Mouse (Mus musculus) heart, adult 2 months (tissue): ENCODE data around the gene Umad1. TPM values are rescaled to one million over a fixed set of nuclear protein-coding genes. Genes with fewer than 3 reads are reported as not detected.

ENCODE experiments used
- DNase-seq, 2 experiments: peaks; one replicate each; pipeline ENCODE4 v3.0.0; 2021
- H3K27ac ChIP-seq: fragments of 200-600 bp; 2 replicates; pipeline ENCODE4 v1.8.1; 2022
- H3K27me3 ChIP-seq: fragments of 200-500 bp; 2 replicates; pipeline ENCODE4 v1.6.1; 2012; ENCODE audit warnings: mild to moderate bottlenecking, low read length, inconsistent platforms, mixed read lengths; ENCODE audit not compliant: control insufficient read depth, insufficient read depth
- H3K36me3 ChIP-seq: fragments of 200-500 bp; 2 replicates; pipeline ENCODE4 v1.6.1; 2012; ENCODE audit warnings: low read length, inconsistent platforms; ENCODE audit not compliant: control insufficient read depth, insufficient read depth
- H3K4me1 ChIP-seq: fragments of 200-500 bp; 2 replicates; pipeline ENCODE4 v1.6.1; 2011; ENCODE audit warnings: low read length; ENCODE audit not compliant: control insufficient read depth, insufficient read depth
- H3K4me3 ChIP-seq: fragments of 200-600 bp; 2 replicates; pipeline ENCODE4 v1.8.1; 2022
- H3K79me2 ChIP-seq: fragments of 200-500 bp; replicated peaks from 2 replicates; pipeline ENCODE4 v1.6.1; 2012; ENCODE audit warnings: mild to moderate bottlenecking, inconsistent platforms, low read length, moderate library complexity, mixed read lengths; ENCODE audit not compliant: control insufficient read depth, insufficient read depth
- H3K9ac ChIP-seq: fragments of 200-500 bp; 2 replicates; pipeline ENCODE4 v1.6.1; 2012; ENCODE audit warnings: low read depth, mild to moderate bottlenecking, control low read depth, inconsistent platforms, low read length, mixed read lengths
- CTCF ChIP-seq: fragments of 200-600 bp; IDR thresholded peaks from 2 replicates; pipeline ENCODE4 v1.8.1; 2022; ENCODE audit warnings: antibody characterized with exemption, mild to moderate bottlenecking, moderate library complexity
- EP300 ChIP-seq: fragments of 200-500 bp; IDR thresholded peaks from 2 replicates; pipeline ENCODE4 v1.6.1; 2011; ENCODE audit warnings: low read depth, low read length, control low read depth; ENCODE audit not compliant: insufficient read depth
- POLR2A ChIP-seq: fragments of 200-500 bp; IDR thresholded peaks from 2 replicates; pipeline ENCODE4 v1.6.1; 2011; ENCODE audit warnings: mild to moderate bottlenecking, low read depth, low read length, control low read depth; ENCODE audit not compliant: insufficient read depth
- WGBS: fragments of 180-500 bp; shearing (Covaris S2); methylation state at CpG from one replicate; pipeline ENCODE4 v1.1.7; 2018; 5-methylcytosine and 5-hydroxymethylcytosine counted together
- intact Hi-C: fragments of 180-260 bp; cut with DNase I; formaldehyde crosslinking; loops from one replicate; pipeline ENCODE4 v1.15.1; 2025
- polyA plus RNA-seq: library from polyadenylated mRNA; depleted of rRNA; stranded (reverse); fragments of >200 nt; gene quantifications from 2 replicates; pipeline ENCODE4 v1.2.3, GENCODE M21; 2012
- total RNA-seq, 2 experiments: library from RNA; stranded (reverse); gene quantifications; 2 replicates each; pipeline ENCODE4 v1.2.3; 2021

Gene Umad1
- total and polyA plus RNA-seq, 3 experiments = 7.3 to 14.0 (median 12.5) TPM

GRCm38 (mm10) chr6:8259667-8260044, 568 bp downstream of the Umad1 start:
- H3K4me1 ChIP-seq = no peaks in the 10 kb centered on the region
- under 1% methylated on average over 8 of the region's 8 CpGs for WGBS
- peak overlapping the region; percentile 73 for H3K27ac ChIP-seq
- peaks cover 2% of the 10 kb centered on the region; the same call in 1 of the 2 replicates for H3K36me3 ChIP-seq
- H3K4me3 ChIP-seq = peak overlapping the region; percentile 92
- intact Hi-C loops = loop anchor here (1.0 to 5.0 kb wide), 2 partner anchors 50 to 248 kb away; partner anchors contain the start of genes Glcci1 and Mios
- H3K79me2 ChIP-seq = peaks cover 3% of the 10 kb centered on the region; the same call in 1 of the 2 replicates
- peak overlapping the region; percentile 70 for H3K9ac ChIP-seq
- no peak for TF ChIP-seq POLR2A
- no peak for TF ChIP-seq EP300
- no peaks in the 10 kb centered on the region for H3K27me3 ChIP-seq
- DNase-seq = no peak

DNA sequence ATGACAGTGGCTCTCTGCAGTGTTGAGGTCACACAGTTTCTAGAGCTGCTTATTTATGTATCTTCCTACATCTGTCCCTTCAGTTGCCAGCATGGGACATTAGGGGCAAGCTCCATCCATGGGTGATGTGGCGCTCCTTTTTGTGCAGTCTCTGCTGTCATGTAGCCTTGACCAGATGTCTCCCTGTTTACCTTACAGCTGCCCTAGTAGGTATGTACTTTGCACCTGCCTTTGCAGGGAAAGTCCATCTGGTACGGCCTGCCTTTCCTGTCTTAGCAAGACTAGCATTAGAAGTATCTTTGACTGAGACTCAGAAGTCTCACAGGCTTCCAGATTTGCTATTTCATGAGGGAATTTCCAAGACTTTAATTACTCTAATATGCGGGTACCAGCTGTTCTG, 12.0 kb downstream of the Umad1 start:
- Histone ChIP-seq H3K9ac (no peak overlapping the region), H3K4me1 (peaks cover 1% of the 10 kb centered on the region; the same call in 1 of the 2 replicates), H3K4me3 (no peak overlapping the region), H3K27me3 (no peaks in the 10 kb centered on the region), H3K36me3 (no peaks in the 10 kb centered on the region; the same call in 1 of the 2 replicates), H3K27ac (no peak overlapping the region), H3K79me2 (no peaks in the 10 kb centered on the region)
- intact Hi-C loops = loop anchor here (5.0 to 10.0 kb wide), 4 partner anchors 204 to 539 kb away; no protein-coding TSS in a partner anchor
- 94% methylated on average over 3 of the region's 3 CpGs for WGBS
- DNase-seq = no peak
- no peak for TF ChIP-seq CTCF
- no peak for TF ChIP-seq POLR2A
- TF ChIP-seq EP300 = no peak

DNA sequence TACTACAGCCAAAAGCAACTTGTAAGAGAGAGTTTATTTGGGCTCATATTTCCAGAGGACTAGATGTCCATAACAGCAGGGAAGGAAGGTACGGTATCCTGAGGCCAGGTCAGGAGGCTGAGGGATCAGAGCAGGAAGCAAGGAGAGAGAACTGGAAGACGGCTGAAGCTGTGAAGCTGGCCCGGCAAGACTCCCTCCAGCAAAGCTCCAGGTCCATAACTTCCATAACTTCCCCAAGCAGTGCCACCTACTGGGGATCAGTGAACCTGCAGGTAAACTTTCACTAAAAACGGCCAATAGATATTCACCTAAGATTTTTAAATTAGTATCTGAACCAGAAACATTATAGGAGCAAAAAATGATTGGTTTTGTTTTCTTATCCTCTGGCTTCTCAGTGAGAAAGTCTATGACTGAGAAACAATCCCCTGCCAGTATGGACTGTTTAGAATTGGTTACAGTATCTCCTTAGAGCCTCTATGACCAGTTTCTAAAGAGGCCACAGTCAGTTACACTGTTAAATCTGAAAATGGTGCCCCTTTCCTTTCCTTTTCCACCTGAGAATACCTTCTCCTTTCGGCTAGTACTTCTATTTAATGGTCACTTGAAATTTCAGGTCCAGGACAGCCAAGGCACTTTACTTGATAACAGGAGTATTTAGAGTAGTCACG, 15.4 kb downstream of the Umad1 start:
- Histone ChIP-seq H3K4me3 (no peak overlapping the region), H3K9ac (no peak overlapping the region; the same call in 1 of the 2 replicates), H3K79me2 (no peaks in the 10 kb centered on the region), H3K4me1 (peaks cover 1% of the 10 kb centered on the region; the same call in 1 of the 2 replicates), H3K27ac (no peak overlapping the region; the same call in 1 of the 2 replicates), H3K27me3 (no peaks in the 10 kb centered on the region), H3K36me3 (no peaks in the 10 kb centered on the region; the same call in 1 of the 2 replicates)
- TF ChIP-seq CTCF = peak; percentile 84
- no peak for TF ChIP-seq POLR2A
- TF ChIP-seq EP300 = no peak
- 23% methylated on average over 6 of the region's 6 CpGs for WGBS
- DNase-seq = peak; percentile 30 to 55
- intact Hi-C loops = loop anchor here (1.0 to 10.0 kb wide), 7 partner anchors 68 to 557 kb away; no protein-coding TSS in a partner anchor

GRCm38 (mm10) chr6:8275098-8275497, 16.0 kb downstream of the Umad1 start:
- peak; percentile 49 to 63 for DNase-seq

GRCm38 (mm10) chr6:8276431-8276830, 17.3 kb downstream of the Umad1 start:
- Histone ChIP-seq H3K36me3 (no peaks in the 10 kb centered on the region; the same call in 1 of the 2 replicates), H3K4me3 (no peak overlapping the region), H3K27me3 (no peaks in the 10 kb centered on the region), H3K4me1 (peaks cover 1% of the 10 kb centered on the region; the same call in 1 of the 2 replicates), H3K9ac (no peak overlapping the region), H3K27ac (no peak overlapping the region), H3K79me2 (no peaks in the 10 kb centered on the region)
- DNase-seq = no peak
- 58% methylated on average over 4 of the region's 4 CpGs for WGBS
- TF ChIP-seq POLR2A (no peak), EP300 (no peak), CTCF (no peak)
- intact Hi-C loops = loop anchor here (5.0 to 10.0 kb wide), 2 partner anchors 66 to 418 kb away; no protein-coding TSS in a partner anchor

More at GRCm38 (mm10) chr6:8275098-8275497, 16.0 kb downstream of the Umad1 start:
- H3K27ac ChIP-seq = peak overlapping the region; percentile 5; the same call in 1 of the 2 replicates
- intact Hi-C loops = loop anchor here (1.0 to 10.0 kb wide), 4 partner anchors 67 to 556 kb away; no protein-coding TSS in a partner anchor
- H3K79me2 ChIP-seq = no peaks in the 10 kb centered on the region
- no peaks in the 10 kb centered on the region; the same call in 1 of the 2 replicates for H3K36me3 ChIP-seq
- H3K27me3 ChIP-seq = no peaks in the 10 kb centered on the region
- no peak for TF ChIP-seq EP300
- no peak for TF ChIP-seq POLR2A
- peak; percentile 72 for TF ChIP-seq CTCF
- H3K4me1 ChIP-seq = peaks cover 1% of the 10 kb centered on the region; the same call in 1 of the 2 replicates
- WGBS = 0% methylated on average over 1 of the region's 1 CpGs
- H3K9ac ChIP-seq = no peak overlapping the region
- H3K4me3 ChIP-seq = no peak overlapping the region
